Mouse (Mus musculus): ENCODE data around the gene Med26.

DNA sequence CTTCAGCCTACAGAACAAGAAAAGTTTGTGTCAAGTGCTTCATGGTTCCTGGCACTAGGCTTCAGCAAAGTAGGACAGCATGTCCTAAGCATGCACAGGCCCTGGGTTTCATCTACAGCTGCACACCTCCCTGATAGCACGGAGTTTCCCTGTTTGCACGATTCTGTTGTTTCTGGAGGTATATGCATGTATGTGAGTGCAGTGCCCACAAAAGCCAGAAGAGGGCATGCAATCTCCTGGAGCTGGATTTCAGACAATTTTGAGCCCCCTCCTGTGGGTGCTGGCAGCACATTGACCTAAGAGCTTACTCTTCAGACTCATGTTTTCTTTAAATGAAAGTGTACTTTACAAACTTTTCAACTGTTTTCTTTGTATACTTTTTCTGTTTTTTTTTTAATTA lies 94.2 kb downstream of the Med26 start:
- 0 out of 2 replicates have a peak, but pooled peaks have one; percentile 11 for TF ChIP-seq CTCF (IDR thresholded peaks at IDR 0.05)
- no peak for TF ChIP-seq EP300 (IDR thresholded peaks at IDR 0.05; ENCODE audit: insufficient read depth, low read depth, low read length)
